Mouse (Mus musculus): ENCODE data around the gene Zfp507.

Gene Zfp507

DNA sequence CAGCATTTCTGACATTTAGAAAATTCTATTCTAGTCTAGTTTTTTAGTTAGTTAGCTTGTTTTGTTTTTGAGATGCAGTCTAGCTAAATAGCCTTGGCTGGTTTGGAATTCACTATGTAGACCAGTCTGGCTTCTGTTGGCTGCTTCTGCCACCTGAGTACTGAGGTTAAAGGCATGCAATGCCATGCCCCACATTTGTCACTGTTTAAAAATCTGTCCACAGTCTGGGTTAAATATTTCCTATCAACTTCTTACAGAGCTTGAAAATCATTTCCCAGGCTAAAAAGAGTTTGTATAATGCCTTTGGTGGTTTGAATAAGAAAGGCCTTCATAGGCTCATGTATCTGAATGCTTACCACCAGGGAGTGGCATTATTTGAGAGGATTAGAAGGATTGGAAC is 63.9 kb downstream of the Zfp507 start:
- DNase-seq (ENCODE audit: low read depth): no peak

GRCm38 (mm10) chr7:35733313-35734050 is 69.3 kb downstream of the Zfp507 start:
- no peak for DNase-seq (ENCODE audit: low read depth)

DNA sequence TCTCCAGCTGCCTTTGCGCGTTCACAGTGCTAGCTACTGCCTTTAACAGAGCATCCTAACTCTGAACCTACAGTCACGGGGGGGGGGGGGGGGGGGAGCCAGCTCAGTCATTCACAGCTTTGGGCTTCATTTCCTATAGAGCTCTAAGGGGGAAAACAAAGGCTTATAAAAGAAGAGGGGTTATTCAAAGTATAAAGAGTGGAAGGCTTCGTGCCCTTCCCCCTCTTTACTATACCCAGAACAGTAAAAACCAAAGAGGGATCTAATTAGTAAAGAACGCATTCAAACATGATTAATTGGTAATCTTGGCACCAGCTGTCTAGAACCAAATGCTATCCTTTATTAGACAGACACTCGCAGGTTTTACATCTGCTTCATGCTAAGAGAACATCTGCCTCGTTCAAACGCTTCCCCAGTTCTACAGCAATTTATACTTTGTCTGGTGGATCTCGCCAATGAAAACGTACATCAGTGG is 70.2 kb downstream of the Zfp507 start:
- no peak for DNase-seq (ENCODE audit: low read depth)

GRCm38 (mm10) chr7:35729621-35730031 is 73.2 kb downstream of the Zfp507 start:
- no peak for DNase-seq (ENCODE audit: low read depth)

GRCm38 (mm10) chr7:35728376-35728775 is 74.4 kb downstream of the Zfp507 start:
- no peak for DNase-seq (ENCODE audit: low read depth)

DNA sequence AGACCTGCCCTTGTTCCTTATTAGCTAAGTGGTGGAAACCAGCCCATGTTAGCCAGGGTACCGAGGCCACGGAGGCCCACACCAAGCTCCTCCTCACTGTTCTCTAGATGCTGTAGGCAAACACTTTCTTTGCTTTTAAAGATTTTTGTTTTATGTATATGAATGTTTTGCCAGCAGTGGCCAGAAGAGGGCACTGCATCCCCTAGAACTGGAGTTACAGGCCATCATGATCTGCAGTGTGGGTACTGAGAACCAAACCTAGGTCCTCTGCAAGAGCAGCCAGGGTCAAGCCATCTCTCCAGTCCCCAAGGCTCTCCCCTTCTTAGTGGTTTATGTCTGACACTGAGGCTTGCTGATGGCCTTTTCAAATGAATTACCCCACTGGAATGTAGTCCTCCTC is 79.8 kb downstream of the Zfp507 start:
- DNase-seq (ENCODE audit: low read depth): peak; percentile 19

Measured in NIH3T3 (cell line).